Mouse (Mus musculus): ENCODE measurements around the gene Bag6.

Bag6 gene

GRCm38 (mm10) chr17:35196321-35196641, 61.3 kb downstream of the Bag6 start:
- no peak for DNase-seq
